In the genomic region with DNA sequence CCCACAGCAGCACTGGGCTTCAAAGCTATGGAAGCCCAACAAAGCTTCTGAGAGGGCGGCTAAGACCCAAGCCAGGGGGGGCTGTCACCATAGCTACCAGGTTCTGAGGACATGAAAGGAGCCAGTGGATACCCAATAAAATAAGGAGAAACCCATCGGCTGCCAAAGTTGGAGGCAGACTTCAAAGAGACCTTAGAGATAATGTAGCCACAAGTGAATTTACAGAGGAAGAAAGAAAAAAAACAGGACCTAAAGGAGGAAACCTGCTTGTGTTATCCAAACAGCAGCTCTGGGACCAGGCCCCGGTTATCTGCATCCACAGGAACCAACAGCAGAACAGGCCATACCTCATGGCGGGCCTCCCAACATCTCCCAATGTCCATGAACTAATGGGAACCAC, we compare ENCODE assay signal across 12 mouse cellular contexts.
DNase-seq lines count a peak whose midpoint lies in the region; ATAC-seq and TF ChIP-seq lines count a peak whose summit lies in the region.
"Had no signal": no experiment of that assay in that cellular context is flagged by ENCODE, and none has a peak within 500 bp of the region (broad histone marks: within the 10 kb centered on the region; RNA-seq: fewer than 3 reads in every experiment).

No protein-coding gene starts in this region.

- H3K9me3 ChIP-seq in heart, embryonic 10.5 days, result no peaks in the 10 kb centered on the region
- no peaks in the 10 kb centered on the region for H3K9me3 ChIP-seq in limb, embryonic 10.5 days (replicated peaks)
- no peaks in the 10 kb centered on the region for H3K9me3 ChIP-seq in midbrain, embryonic 12.5 days
- H3K9me3 ChIP-seq in lung, postnatal 0 days (ENCODE audit: low read length), result no peaks in the 10 kb centered on the region
- H3K9me3 ChIP-seq: intestine, embryonic 15.5 days had no signal

- ATAC-seq in midbrain, embryonic 12.5 days (ENCODE audit: low FRiP score, low read depth), result no peak
- ATAC-seq in lung, postnatal 0 days, result no peak
- ATAC-seq: intestine, embryonic 15.5 days had no signal

- no peak for DNase-seq in heart, embryonic 10.5 days (ENCODE audit: low spot score)
- no peak for DNase-seq in heart, adult 11 months
- DNase-seq in layer of hippocampus, adult 2 months (ENCODE audit: low spot score in 2 of 2), result no peak
- DNase-seq in layer of hippocampus, adult 8-10 months (ENCODE audit: low spot score in 2 of 2), result no peak
- DNase-seq in limb, embryonic 10.5 days (ENCODE audit: low spot score), result no peak
- DNase-seq in adrenal gland, adult 8-10 months, result no peak
- DNase-seq in lung, postnatal 0 days (ENCODE audit: low spot score), result no peak
- DNase-seq: cerebellum, adult 11-12 months; lung, adult 2 months had no signal

- peak overlapping the region; percentile 88 for H3K27ac ChIP-seq in heart, embryonic 10.5 days
- H3K27ac ChIP-seq in layer of hippocampus, adult 2 months, result peak overlapping the region; percentile 47; the same call in 1 of the 2 replicates
- peak overlapping the region; percentile 58 for H3K27ac ChIP-seq in limb, embryonic 10.5 days
- peak overlapping the region; percentile 46; the same call in 1 of the 2 replicates for H3K27ac ChIP-seq in midbrain, embryonic 12.5 days (replicated peaks)
- H3K27ac ChIP-seq in lung, postnatal 0 days (ENCODE audit: low read length), result no peak overlapping the region
- H3K27ac ChIP-seq: intestine, embryonic 15.5 days; kidney, postnatal 0 days had no signal

- no peaks in the 10 kb centered on the region for H3K36me3 ChIP-seq in heart, embryonic 10.5 days
- no peaks in the 10 kb centered on the region for H3K36me3 ChIP-seq in limb, embryonic 10.5 days
- H3K36me3 ChIP-seq in midbrain, embryonic 12.5 days, result no peaks in the 10 kb centered on the region
- no peaks in the 10 kb centered on the region for H3K36me3 ChIP-seq in lung, postnatal 0 days (ENCODE audit: insufficient read depth, low read length)
- H3K36me3 ChIP-seq: intestine, embryonic 15.5 days had no signal

- peaks cover 86% of the 10 kb centered on the region for H3K4me1 ChIP-seq in heart, embryonic 10.5 days
- peaks cover 52% of the 10 kb centered on the region for H3K4me1 ChIP-seq in limb, embryonic 10.5 days
- peaks cover 37% of the 10 kb centered on the region for H3K4me1 ChIP-seq in midbrain, embryonic 12.5 days
- no peaks in the 10 kb centered on the region for H3K4me1 ChIP-seq in lung, postnatal 0 days (ENCODE audit: insufficient read depth, low read depth, low read length)

- no peak for TF ChIP-seq EP300 in lung, postnatal 0 days (IDR thresholded peaks at IDR 0.05)

- H3K4me2 ChIP-seq in midbrain, embryonic 12.5 days (replicated peaks), result no peak overlapping the region
- H3K4me2 ChIP-seq in lung, postnatal 0 days (replicated peaks; ENCODE audit: low read depth, low read length), result no peak overlapping the region
- H3K4me2 ChIP-seq: intestine, embryonic 15.5 days had no signal

- no peaks in the 10 kb centered on the region for H3K27me3 ChIP-seq in heart, embryonic 10.5 days (ENCODE audit: insufficient read depth, poor library complexity, severe bottlenecking)
- no peaks in the 10 kb centered on the region for H3K27me3 ChIP-seq in limb, embryonic 10.5 days (ENCODE audit: low read depth, poor library complexity, severe bottlenecking)
- no peaks in the 10 kb centered on the region for H3K27me3 ChIP-seq in midbrain, embryonic 12.5 days
- H3K27me3 ChIP-seq in lung, postnatal 0 days (replicated peaks; ENCODE audit: insufficient read depth, low read length), result no peaks in the 10 kb centered on the region
- H3K27me3 ChIP-seq: intestine, embryonic 15.5 days had no signal

- TF ChIP-seq CTCF in layer of hippocampus, adult 2 months (conservative IDR thresholded peaks at IDR 0.05), result no peak
- TF ChIP-seq CTCF in lung, postnatal 0 days (IDR thresholded peaks at IDR 0.05), result no peak

- no peak overlapping the region for H3K9ac ChIP-seq in midbrain, embryonic 12.5 days (replicated peaks)
- no peak overlapping the region for H3K9ac ChIP-seq in lung, postnatal 0 days (replicated peaks; ENCODE audit: low read depth)
- H3K9ac ChIP-seq: intestine, embryonic 15.5 days had no signal

- WGBS in heart, embryonic 10.5 days, result 33% methylated on average over 4 of the region's 4 CpGs
- 26% methylated on average over 4 of the region's 4 CpGs for WGBS in limb, embryonic 10.5 days
- WGBS in midbrain, embryonic 12.5 days, result 41% methylated on average over 4 of the region's 4 CpGs
- 34% methylated on average over 4 of the region's 4 CpGs for WGBS in lung, postnatal 0 days

- H3K4me3 ChIP-seq in heart, embryonic 10.5 days, result no peak overlapping the region
- H3K4me3 ChIP-seq in layer of hippocampus, adult 2 months, result no peak overlapping the region
- no peak overlapping the region for H3K4me3 ChIP-seq in limb, embryonic 10.5 days
- no peak overlapping the region for H3K4me3 ChIP-seq in midbrain, embryonic 12.5 days
- H3K4me3 ChIP-seq in lung, postnatal 0 days (ENCODE audit: low read depth, low read length), result no peak overlapping the region
- H3K4me3 ChIP-seq: intestine, embryonic 15.5 days had no signal
